Mouse (Mus musculus) midbrain, embryonic 11.5 days (tissue): ENCODE measurements around the gene Klk8. TPM values are rescaled to one million over a fixed set of nuclear protein-coding genes. Genes with fewer than 3 reads are reported as not detected.

Experiments used
- ATAC-seq: fragments of 200-750 bp; cut with Nextera tagmentation; 2 replicates; pipeline ENCODE4 v1.8.0; 2017; ENCODE audit warnings: moderate TSS enrichment, moderate library complexity; ENCODE audit not compliant: low FRiP score
- DNase-seq: peaks from one replicate; pipeline ENCODE4 v3.0.0; 2015; ENCODE audit warnings: low spot score; ENCODE audit errors: missing footprints
- H3K27ac ChIP-seq: fragments of 300-500 bp; sonication (generic); 2 replicates; pipeline ENCODE4 v1.5.1; 2014; ENCODE audit warnings: low read depth, low read length
- H3K27me3 ChIP-seq: fragments of 300-500 bp; sonication (generic); 2 replicates; pipeline ENCODE4 v1.6.1; 2014; ENCODE audit warnings: mild to moderate bottlenecking, low read length, moderate library complexity, mixed read lengths; ENCODE audit not compliant: control insufficient read depth, insufficient read depth
- H3K36me3 ChIP-seq: fragments of 300-500 bp; sonication (generic); 2 replicates; pipeline ENCODE4 v1.6.1; 2014; ENCODE audit warnings: mild to moderate bottlenecking, low read length, moderate library complexity, mixed read lengths; ENCODE audit not compliant: control insufficient read depth, insufficient read depth
- H3K4me1 ChIP-seq: fragments of 300-500 bp; sonication (generic); 2 replicates; pipeline ENCODE4 v1.6.1; 2014; ENCODE audit warnings: low read length; ENCODE audit not compliant: control insufficient read depth, insufficient read depth
- H3K4me2 ChIP-seq: fragments of 300-500 bp; sonication (generic); 2 replicates; pipeline ENCODE4 v1.6.1; 2014; ENCODE audit warnings: mild to moderate bottlenecking, moderate library complexity
- H3K4me3 ChIP-seq: fragments of 300-500 bp; sonication (generic); 2 replicates; pipeline ENCODE4 v1.5.1; 2014; ENCODE audit warnings: low read depth, low read length
- H3K9ac ChIP-seq: fragments of 300-500 bp; sonication (generic); 2 replicates; pipeline ENCODE4 v1.6.1; 2014; ENCODE audit warnings: low read length
- H3K9me3 ChIP-seq: fragments of 300-500 bp; sonication (generic); 2 replicates; pipeline ENCODE4 v1.6.1; 2016; ENCODE audit warnings: low read length; ENCODE audit not compliant: control insufficient read depth
- WGBS: fragments of 180-500 bp; shearing (Covaris S2); extraction: QIAGEN DNeasy Blood & Tissue Kit; methylation state at CpG from one replicate; pipeline ENCODE4 v1.1.7; 2014; 5-methylcytosine and 5-hydroxymethylcytosine counted together
- polyA plus RNA-seq: library from polyadenylated mRNA; unstranded; fragments of >200 nt; fragmentation: Nextera tagmentation; extraction: Ambion mirVana; gene quantifications from 2 replicates; pipeline ENCODE4 v1.2.1, GENCODE M21; 2014

The Klk8 gene
- polyA plus RNA-seq, result 7.6 and 7.8 TPM in 2 replicates

DNA sequence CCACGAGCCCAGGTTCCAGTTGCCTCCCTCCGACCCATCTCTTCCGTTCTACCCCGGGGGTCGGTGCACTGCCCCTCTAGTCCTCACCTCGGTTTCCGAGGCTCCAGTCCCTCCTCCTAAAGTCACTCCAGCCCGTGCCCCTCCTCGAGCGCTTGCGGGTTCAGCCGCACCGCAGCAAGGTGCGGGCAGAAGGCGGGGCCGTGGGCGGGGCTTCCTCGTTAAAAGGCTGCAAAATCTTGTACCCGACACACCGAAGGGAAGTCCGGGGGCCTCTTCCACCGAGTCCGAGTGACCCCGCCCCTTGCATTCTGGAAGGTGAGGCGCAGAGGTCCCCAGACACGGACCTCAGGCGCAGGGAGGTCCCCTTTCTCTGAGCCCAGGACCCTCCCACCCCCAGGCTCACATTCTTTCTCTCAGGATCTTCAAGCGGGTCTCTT is at the start of gene Klk8:
Gene Klk8, plus strand, starts transcription at position 245 of the 437 bp plus-strand sequence.
- Histone ChIP-seq H3K27me3 (peaks cover 16% of the 10 kb centered on the region), H3K27ac (no peak within 1 kb of the TSS), H3K9ac (peak within 1 kb of the TSS; percentile 28; the same call in 1 of the 2 replicates), H3K36me3 (no peaks in the 10 kb centered on the region), H3K4me2 (peak within 1 kb of the TSS; percentile 65), H3K4me1 (peaks cover 6% of the 10 kb centered on the region), H3K4me3 (peak within 1 kb of the TSS; percentile 34), H3K9me3 (no peaks in the 10 kb centered on the region)
- WGBS, result 1% methylated on average over 28 of the region's 28 CpGs
- ATAC-seq (peak; percentile 59; the same call in 1 of the 2 replicates), DNase-seq (peak; percentile 90)

DNA sequence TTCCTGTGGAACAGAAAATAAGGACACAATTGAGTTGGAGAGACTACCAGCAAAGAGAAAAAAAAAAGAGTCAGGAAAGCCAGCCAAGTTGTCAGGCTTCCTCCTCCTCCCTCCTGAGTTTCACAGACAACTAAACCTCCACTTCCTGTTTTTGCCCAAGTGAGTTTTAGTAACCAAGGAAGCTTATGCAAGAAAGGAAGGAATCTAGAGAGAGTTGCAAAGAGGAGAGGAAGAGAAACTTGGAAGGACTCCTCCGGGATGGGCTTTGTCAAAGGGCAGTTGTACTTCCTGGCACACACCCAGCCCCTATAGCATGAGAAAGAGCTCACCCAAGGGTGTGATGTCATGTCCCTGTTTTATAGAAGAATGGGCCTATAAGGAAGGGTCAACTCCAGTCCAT is 49.6 kb upstream of the Klk8 start:
- Histone ChIP-seq H3K4me3 (no peak overlapping the region), H3K27ac (no peak overlapping the region), H3K27me3 (no peaks in the 10 kb centered on the region), H3K9me3 (no peaks in the 10 kb centered on the region), H3K4me1 (no peaks in the 10 kb centered on the region), H3K9ac (no peak overlapping the region), H3K36me3 (no peaks in the 10 kb centered on the region), H3K4me2 (no peak overlapping the region)
- no peak for ATAC-seq
- 52% methylated on average over 1 of the region's 1 CpGs for WGBS
- DNase-seq, result no peak

DNA sequence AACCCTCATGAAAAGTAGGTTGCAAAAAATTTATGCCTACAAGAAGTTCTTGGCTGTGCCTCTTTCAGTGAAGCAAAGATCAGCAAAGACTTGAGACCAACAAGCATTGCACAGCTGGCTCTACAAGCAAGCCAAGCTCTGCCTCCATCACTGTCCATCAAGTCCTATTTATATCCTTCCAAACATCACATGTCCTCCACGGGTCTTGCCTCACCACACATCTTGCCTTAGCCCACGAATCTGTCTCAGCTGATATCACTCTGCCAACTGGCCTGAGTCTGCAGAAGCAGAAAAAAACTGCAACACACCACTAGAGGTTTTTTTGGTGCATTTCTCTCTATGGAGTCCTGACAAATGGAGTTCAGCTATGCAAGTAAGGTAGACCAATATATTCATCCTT is 44.6 kb upstream of the Klk8 start:
- no peaks in the 10 kb centered on the region for H3K36me3 ChIP-seq
- no peaks in the 10 kb centered on the region for H3K9me3 ChIP-seq
- WGBS, result 72% methylated on average over 2 of the region's 2 CpGs
- H3K9ac ChIP-seq, result no peak overlapping the region
- no peak overlapping the region for H3K4me3 ChIP-seq
- H3K4me2 ChIP-seq, result no peak overlapping the region
- no peaks in the 10 kb centered on the region for H3K4me1 ChIP-seq
- no peaks in the 10 kb centered on the region for H3K27me3 ChIP-seq
- ATAC-seq (no peak), DNase-seq (no peak)
- no peak overlapping the region for H3K27ac ChIP-seq

DNA sequence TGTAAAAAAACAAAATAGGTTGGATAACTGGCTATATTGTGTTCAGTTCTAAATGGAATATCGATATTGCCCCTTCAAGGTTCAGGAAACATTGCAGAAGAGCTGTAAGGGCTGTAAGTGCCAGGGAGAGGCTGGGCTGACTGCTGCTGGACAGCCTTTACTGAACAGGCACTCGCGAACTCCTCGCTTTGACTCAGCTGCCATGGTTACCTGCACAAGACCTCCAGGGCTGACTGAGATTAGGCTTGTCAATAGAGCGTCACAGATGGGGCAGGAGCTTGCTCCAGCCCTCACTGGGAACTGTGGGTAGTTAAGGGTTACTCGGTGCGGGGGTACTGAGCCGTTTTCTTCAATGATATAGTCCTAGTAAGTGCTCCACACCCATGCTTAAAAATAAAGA is 30.9 kb upstream of the Klk8 start:
- 20% methylated on average over 8 of the region's 8 CpGs for whole genome bisulfite sequencing
- DNase-seq, result no peak
- Histone ChIP-seq H3K27me3 (no peaks in the 10 kb centered on the region), H3K27ac (no peak overlapping the region), H3K4me3 (no peak overlapping the region), H3K9ac (no peak overlapping the region), H3K4me2 (no peak overlapping the region), H3K4me1 (0 out of 2 replicates have a peak, but pooled peaks cover 2% of the 10 kb centered on the region), H3K9me3 (no peaks in the 10 kb centered on the region), H3K36me3 (no peaks in the 10 kb centered on the region)
- ATAC-seq, result no peak; the same call in 1 of the 2 replicates

DNA sequence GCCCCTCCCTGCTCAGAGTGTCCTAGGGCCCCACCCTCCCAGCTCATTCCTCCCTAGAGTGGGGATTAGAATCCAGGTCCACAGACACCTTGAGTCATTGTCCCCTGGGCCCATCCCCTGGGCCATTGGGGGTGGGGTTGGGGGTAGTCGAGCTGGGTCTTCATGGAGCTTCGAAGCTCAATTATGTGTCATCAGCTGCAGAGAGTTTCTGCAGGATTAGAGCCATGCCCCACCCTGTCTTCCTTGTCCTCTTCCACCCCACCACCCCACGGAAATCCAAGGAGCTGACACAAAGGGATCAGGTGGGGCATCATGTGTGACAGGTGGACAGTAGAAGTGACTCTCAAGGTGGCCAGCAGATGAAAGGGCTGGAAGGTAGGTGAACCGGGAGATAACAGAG is 28.8 kb upstream of the Klk8 start, which contains the start of gene Klk12:
Gene Klk12, plus strand, starts transcription at position 301 of the 400 bp plus-strand sequence.
- Histone ChIP-seq H3K36me3 (no peaks in the 10 kb centered on the region), H3K9me3 (no peaks in the 10 kb centered on the region), H3K4me2 (no peak within 1 kb of the TSS), H3K4me3 (no peak within 1 kb of the TSS), H3K9ac (no peak within 1 kb of the TSS), H3K4me1 (0 out of 2 replicates have a peak, but pooled peaks cover 2% of the 10 kb centered on the region), H3K27me3 (no peaks in the 10 kb centered on the region), H3K27ac (no peak within 1 kb of the TSS)
- no peak for DNase-seq
- 72% methylated on average over 4 of the region's 4 CpGs for WGBS
- no peak for ATAC-seq

DNA sequence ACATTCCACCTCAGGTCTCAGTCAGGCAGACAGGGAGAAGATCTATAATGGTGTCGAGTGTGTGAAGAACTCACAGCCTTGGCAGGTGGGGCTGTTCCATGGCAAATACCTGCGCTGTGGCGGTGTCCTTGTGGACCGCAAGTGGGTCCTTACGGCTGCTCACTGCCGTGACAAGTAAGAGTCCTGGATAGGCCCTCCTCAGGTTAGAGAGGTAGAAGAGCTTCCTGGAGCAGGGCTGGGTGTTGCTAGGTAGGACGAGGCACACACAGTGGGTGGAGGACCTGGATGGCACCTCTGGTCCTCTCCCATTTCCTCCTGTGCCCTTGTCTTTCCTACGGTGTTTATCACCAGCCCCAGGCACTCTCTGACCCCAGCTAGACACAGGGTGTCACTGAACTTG is 27.7 kb upstream of the Klk8 start:
- Histone ChIP-seq H3K27ac (no peak overlapping the region), H3K4me3 (no peak overlapping the region), H3K9ac (no peak overlapping the region), H3K4me2 (no peak overlapping the region), H3K36me3 (no peaks in the 10 kb centered on the region), H3K9me3 (no peaks in the 10 kb centered on the region), H3K27me3 (no peaks in the 10 kb centered on the region), H3K4me1 (0 out of 2 replicates have a peak, but pooled peaks cover 2% of the 10 kb centered on the region)
- 85% methylated on average over 8 of the region's 8 CpGs for WGBS
- DNase-seq (no peak), ATAC-seq (no peak)

DNA sequence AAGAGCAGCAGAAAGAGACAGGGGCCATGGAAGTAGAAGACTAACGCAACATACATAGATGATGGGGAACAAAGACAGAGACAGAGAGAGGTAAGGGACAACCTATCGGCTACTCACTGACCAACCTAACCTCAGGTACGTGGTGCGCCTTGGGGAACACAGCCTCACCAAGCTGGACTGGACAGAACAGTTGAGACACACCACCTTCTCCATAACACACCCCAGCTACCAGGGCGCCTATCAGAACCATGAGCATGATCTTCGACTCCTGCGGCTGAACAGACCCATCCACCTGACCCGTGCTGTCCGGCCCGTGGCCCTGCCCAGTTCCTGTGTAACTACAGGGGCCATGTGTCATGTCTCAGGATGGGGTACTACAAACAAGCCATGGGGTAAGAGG is 26.7 kb upstream of the Klk8 start:
- no peak overlapping the region for H3K4me3 ChIP-seq
- H3K9ac ChIP-seq, result no peak overlapping the region
- WGBS, result 94% methylated on average over 10 of the region's 10 CpGs
- no peaks in the 10 kb centered on the region for H3K9me3 ChIP-seq
- no peak overlapping the region for H3K4me2 ChIP-seq
- no peaks in the 10 kb centered on the region for H3K27me3 ChIP-seq
- no peak overlapping the region for H3K27ac ChIP-seq
- H3K36me3 ChIP-seq, result no peaks in the 10 kb centered on the region
- DNase-seq, result no peak
- ATAC-seq, result no peak
- H3K4me1 ChIP-seq, result peaks cover 8% of the 10 kb centered on the region

DNA sequence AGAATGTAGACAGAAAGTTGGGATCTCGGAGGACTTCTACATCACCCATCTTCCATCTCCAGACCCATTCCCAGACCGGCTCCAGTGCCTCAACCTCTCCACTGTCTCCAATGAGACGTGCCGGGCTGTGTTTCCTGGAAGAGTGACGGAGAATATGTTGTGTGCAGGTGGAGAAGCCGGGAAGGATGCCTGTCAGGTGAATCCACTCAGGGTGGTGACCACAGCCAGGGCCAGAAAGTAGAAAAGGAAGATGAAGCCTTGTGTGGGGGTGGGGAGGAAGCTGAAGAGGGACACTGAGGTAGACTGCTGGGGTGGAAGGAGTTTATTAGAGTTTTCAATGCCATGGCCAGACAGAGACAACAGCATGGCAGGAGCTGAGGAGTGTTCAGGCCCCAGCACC is 25.5 kb upstream of the Klk8 start:
- no peaks in the 10 kb centered on the region for H3K27me3 ChIP-seq
- no peak overlapping the region for H3K4me3 ChIP-seq
- no peak for DNase-seq
- ATAC-seq, result no peak
- H3K4me1 ChIP-seq, result peaks cover 6% of the 10 kb centered on the region
- no peaks in the 10 kb centered on the region for H3K9me3 ChIP-seq
- 91% methylated on average over 6 of the region's 6 CpGs for WGBS
- H3K36me3 ChIP-seq, result no peaks in the 10 kb centered on the region
- no peak overlapping the region for H3K4me2 ChIP-seq
- H3K9ac ChIP-seq, result no peak overlapping the region
- H3K27ac ChIP-seq, result no peak overlapping the region

DNA sequence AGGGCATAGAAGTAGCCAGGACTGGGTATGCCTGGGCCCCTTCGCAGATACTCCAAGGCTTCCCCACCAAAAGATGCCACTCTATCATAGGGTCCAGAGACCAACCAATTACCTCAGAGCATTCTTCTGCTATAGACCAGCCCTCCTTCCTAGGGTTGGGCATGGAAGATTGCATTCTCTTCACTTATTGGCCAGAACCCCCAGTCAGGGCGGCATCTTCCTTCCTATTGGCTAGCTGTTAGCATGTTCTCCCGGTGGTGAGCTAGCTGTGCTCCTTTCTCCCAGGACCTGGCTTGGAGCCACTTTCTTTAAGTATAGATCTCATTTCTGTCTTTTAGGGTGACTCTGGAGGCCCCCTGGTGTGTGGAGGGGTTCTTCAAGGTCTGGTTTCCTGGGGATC is 24.5 kb upstream of the Klk8 start:
- DNase-seq, result no peak
- H3K36me3 ChIP-seq, result no peaks in the 10 kb centered on the region
- 89% methylated on average over 3 of the region's 3 CpGs for WGBS

More for the DNA sequence above, 24.5 kb upstream of the Klk8 start:
- Histone ChIP-seq H3K9me3 (no peaks in the 10 kb centered on the region), H3K4me3 (no peak overlapping the region), H3K27me3 (no peaks in the 10 kb centered on the region), H3K4me2 (no peak overlapping the region), H3K4me1 (peaks cover 6% of the 10 kb centered on the region), H3K9ac (no peak overlapping the region), H3K27ac (no peak overlapping the region)
- ATAC-seq, result no peak
